Mouse (Mus musculus) intestine, embryonic 16.5 days (tissue): ENCODE data around the gene Sec1. TPM values are rescaled to one million over a fixed set of nuclear protein-coding genes. Genes with fewer than 3 reads are reported as not detected.
A peak's percentile ranks its signal among the peaks of the same experiment; 100 is the strongest.

Experiments
- ATAC-seq: fragments of 200-750 bp; cut with Nextera tagmentation; 2 replicates; pipeline ENCODE4 v1.8.0; 2017; ENCODE audit warnings: moderate TSS enrichment, moderate library complexity
- H3K27ac ChIP-seq: fragments of 300-500 bp; sonication (generic); 2 replicates; pipeline ENCODE4 v1.5.1; 2014; ENCODE audit warnings: mild to moderate bottlenecking, low read length
- H3K27me3 ChIP-seq: fragments of 300-500 bp; sonication (generic); replicated peaks from 2 replicates; pipeline ENCODE4 v1.6.1; 2014; ENCODE audit warnings: low read length, control low read depth, mixed read lengths; ENCODE audit not compliant: control insufficient read depth, insufficient read depth
- H3K36me3 ChIP-seq: fragments of 300-500 bp; sonication (generic); 2 replicates; pipeline ENCODE4 v1.6.1; 2014; ENCODE audit warnings: low read length, control low read depth; ENCODE audit not compliant: control insufficient read depth, insufficient read depth
- H3K4me1 ChIP-seq: fragments of 300-500 bp; sonication (generic); 2 replicates; pipeline ENCODE4 v1.6.1; 2014; ENCODE audit warnings: low read length, control low read depth, mixed read lengths; ENCODE audit not compliant: control insufficient read depth, insufficient read depth
- H3K4me2 ChIP-seq: fragments of 300-500 bp; sonication (generic); 2 replicates; pipeline ENCODE4 v1.6.1; 2014; ENCODE audit warnings: low read depth, low read length, control low read depth
- H3K4me3 ChIP-seq: fragments of 300-500 bp; sonication (generic); 2 replicates; pipeline ENCODE4 v1.5.1; 2014; ENCODE audit warnings: mild to moderate bottlenecking, low read length
- H3K9ac ChIP-seq: fragments of 300-500 bp; sonication (generic); 2 replicates; pipeline ENCODE4 v1.6.1; 2014; ENCODE audit warnings: low read depth, low read length
- H3K9me3 ChIP-seq: fragments of 300-500 bp; sonication (generic); 2 replicates; pipeline ENCODE4 v1.6.1; 2016; ENCODE audit warnings: low read length, control low read depth; ENCODE audit not compliant: control insufficient read depth
- WGBS: fragments of 180-500 bp; shearing (Covaris S2); extraction: QIAGEN DNeasy Blood & Tissue Kit; methylation state at CpG from one replicate; pipeline ENCODE4 v1.1.7; 2014; 5-methylcytosine and 5-hydroxymethylcytosine counted together
- polyA plus RNA-seq: library from polyadenylated mRNA; unstranded; fragments of >200 nt; fragmentation: Nextera tagmentation; extraction: Ambion mirVana; gene quantifications from 2 replicates; pipeline ENCODE4 v1.2.1, GENCODE M21; 2015

Gene Sec1
- polyA plus RNA-seq, 1 experiment from 2014 or later = 2.7 TPM

GRCm38 (mm10) chr7:45714630-45715089 lies 20.5 kb upstream of the Sec1 start:
- Histone ChIP-seq H3K4me1 (peaks cover 51% of the 10 kb centered on the region), H3K27ac (peak overlapping the region; percentile 98), H3K4me2 (peak overlapping the region; percentile 90), H3K9me3 (no peaks in the 10 kb centered on the region), H3K27me3 (no peaks in the 10 kb centered on the region), H3K4me3 (peak overlapping the region; percentile 75), H3K9ac (peak overlapping the region; percentile 90), H3K36me3 (peaks cover 24% of the 10 kb centered on the region)
- 4% methylated on average over 14 of the region's 14 CpGs for WGBS
- ATAC-seq = peak; percentile 78

- Histone ChIP-seq H3K9me3 (no peaks in the 10 kb centered on the region), H3K4me3 (peak overlapping the region; percentile 75), H3K27me3 (no peaks in the 10 kb centered on the region), H3K27ac (peak overlapping the region; percentile 98), H3K4me2 (peak overlapping the region; percentile 90), H3K36me3 (peaks cover 22% of the 10 kb centered on the region), H3K9ac (peak overlapping the region; percentile 90), H3K4me1 (peaks cover 46% of the 10 kb centered on the region)
- 65% methylated on average over 6 of the region's 6 CpGs for WGBS
- no peak for ATAC-seq
Observed at GRCm38 (mm10) chr7:45713881-45714520, 19.8 kb upstream of the Sec1 start.

GRCm38 (mm10) chr7:45713396-45713795 lies 19.2 kb upstream of the Sec1 start:
- Histone ChIP-seq H3K9me3 (no peaks in the 10 kb centered on the region), H3K27me3 (no peaks in the 10 kb centered on the region), H3K27ac (peak overlapping the region; percentile 98), H3K36me3 (peaks cover 22% of the 10 kb centered on the region), H3K4me1 (peaks cover 50% of the 10 kb centered on the region), H3K4me3 (peak overlapping the region; percentile 75), H3K9ac (peak overlapping the region; percentile 90), H3K4me2 (peak overlapping the region; percentile 90)
- 79% methylated on average over 16 of the region's 16 CpGs for WGBS
- no peak for ATAC-seq

GRCm38 (mm10) chr7:45712022-45712757 lies 18.0 kb upstream of the Sec1 start:
- peak; percentile 63 for ATAC-seq
- peak overlapping the region; percentile 39 for H3K4me2 ChIP-seq
- WGBS = 73% methylated on average over 21 of the region's 21 CpGs
- peak overlapping the region; percentile 27 for H3K9ac ChIP-seq
- H3K36me3 ChIP-seq = peaks cover 22% of the 10 kb centered on the region
- peak overlapping the region; percentile 98 for H3K27ac ChIP-seq
- no peaks in the 10 kb centered on the region for H3K27me3 ChIP-seq
- H3K4me3 ChIP-seq = peak overlapping the region; percentile 75
- H3K4me1 ChIP-seq = peaks cover 60% of the 10 kb centered on the region
- no peaks in the 10 kb centered on the region for H3K9me3 ChIP-seq

- Histone ChIP-seq H3K9ac (peak overlapping the region; percentile 27; the same call in 1 of the 2 replicates), H3K4me2 (peak overlapping the region; percentile 39), H3K4me1 (peaks cover 58% of the 10 kb centered on the region), H3K27me3 (no peaks in the 10 kb centered on the region), H3K27ac (peak overlapping the region; percentile 39; the same call in 1 of the 2 replicates), H3K36me3 (peaks cover 22% of the 10 kb centered on the region), H3K4me3 (peak overlapping the region; percentile 24), H3K9me3 (no peaks in the 10 kb centered on the region)
- no peak for ATAC-seq
- 91% methylated on average over 24 of the region's 24 CpGs for WGBS
Observed at GRCm38 (mm10) chr7:45711316-45712021, 17.3 kb upstream of the Sec1 start.

- no peak overlapping the region for H3K4me3 ChIP-seq
- 94% methylated on average over 20 of the region's 20 CpGs for WGBS
- no peaks in the 10 kb centered on the region for H3K27me3 ChIP-seq
- ATAC-seq = no peak
- H3K9me3 ChIP-seq = no peaks in the 10 kb centered on the region
- peaks cover 22% of the 10 kb centered on the region for H3K36me3 ChIP-seq
- peaks cover 58% of the 10 kb centered on the region for H3K4me1 ChIP-seq
- peak overlapping the region; percentile 55; the same call in 1 of the 2 replicates for H3K27ac ChIP-seq
- H3K4me2 ChIP-seq = no peak overlapping the region
- 0 out of 2 replicates have a peak overlapping the region, but pooled peaks have one; percentile 27 for H3K9ac ChIP-seq
Observed at GRCm38 (mm10) chr7:45710477-45711191, 16.4 kb upstream of the Sec1 start.

- no peak for ATAC-seq
- Histone ChIP-seq H3K4me1 (peaks cover 57% of the 10 kb centered on the region), H3K9ac (no peak overlapping the region), H3K9me3 (no peaks in the 10 kb centered on the region), H3K27ac (peak overlapping the region; percentile 55), H3K4me3 (no peak overlapping the region), H3K4me2 (no peak overlapping the region; the same call in 1 of the 2 replicates), H3K36me3 (peaks cover 22% of the 10 kb centered on the region), H3K27me3 (no peaks in the 10 kb centered on the region)
- 62% methylated on average over 14 of the region's 14 CpGs for WGBS
Observed at GRCm38 (mm10) chr7:45709677-45710355, 15.6 kb upstream of the Sec1 start.

GRCm38 (mm10) chr7:45709036-45709435 lies 14.8 kb upstream of the Sec1 start:
- H3K4me3 ChIP-seq = no peak overlapping the region
- no peaks in the 10 kb centered on the region for H3K27me3 ChIP-seq
- H3K4me1 ChIP-seq = peaks cover 52% of the 10 kb centered on the region
- no peak overlapping the region; the same call in 1 of the 2 replicates for H3K4me2 ChIP-seq
- H3K9me3 ChIP-seq = no peaks in the 10 kb centered on the region
- peak overlapping the region; percentile 41; the same call in 1 of the 2 replicates for H3K9ac ChIP-seq
- peaks cover 22% of the 10 kb centered on the region for H3K36me3 ChIP-seq
- ATAC-seq = no peak
- 40% methylated on average over 6 of the region's 6 CpGs for WGBS
- peak overlapping the region; percentile 85 for H3K27ac ChIP-seq
